Mouse (Mus musculus) midbrain, embryonic 11.5 days (tissue): ENCODE measurements around the gene Fads3. TPM values are rescaled to one million over a fixed set of nuclear protein-coding genes. Genes with fewer than 3 reads are reported as not detected.

Experiments
- ATAC-seq: fragments of 200-750 bp; cut with Nextera tagmentation; 2 replicates; pipeline ENCODE4 v1.8.0; 2017; ENCODE audit warnings: moderate TSS enrichment, moderate library complexity; ENCODE audit not compliant: low FRiP score
- DNase-seq: peaks from one replicate; pipeline ENCODE4 v3.0.0; 2015; ENCODE audit warnings: low spot score; ENCODE audit errors: missing footprints
- H3K27ac ChIP-seq: fragments of 300-500 bp; sonication (generic); 2 replicates; pipeline ENCODE4 v1.5.1; 2014; ENCODE audit warnings: low read depth, low read length
- H3K27me3 ChIP-seq: fragments of 300-500 bp; sonication (generic); 2 replicates; pipeline ENCODE4 v1.6.1; 2014; ENCODE audit warnings: mild to moderate bottlenecking, low read length, moderate library complexity, mixed read lengths; ENCODE audit not compliant: control insufficient read depth, insufficient read depth
- H3K36me3 ChIP-seq: fragments of 300-500 bp; sonication (generic); 2 replicates; pipeline ENCODE4 v1.6.1; 2014; ENCODE audit warnings: mild to moderate bottlenecking, low read length, moderate library complexity, mixed read lengths; ENCODE audit not compliant: control insufficient read depth, insufficient read depth
- H3K4me1 ChIP-seq: fragments of 300-500 bp; sonication (generic); 2 replicates; pipeline ENCODE4 v1.6.1; 2014; ENCODE audit warnings: low read length; ENCODE audit not compliant: control insufficient read depth, insufficient read depth
- H3K4me2 ChIP-seq: fragments of 300-500 bp; sonication (generic); 2 replicates; pipeline ENCODE4 v1.6.1; 2014; ENCODE audit warnings: mild to moderate bottlenecking, moderate library complexity
- H3K4me3 ChIP-seq: fragments of 300-500 bp; sonication (generic); 2 replicates; pipeline ENCODE4 v1.5.1; 2014; ENCODE audit warnings: low read depth, low read length
- H3K9ac ChIP-seq: fragments of 300-500 bp; sonication (generic); 2 replicates; pipeline ENCODE4 v1.6.1; 2014; ENCODE audit warnings: low read length
- H3K9me3 ChIP-seq: fragments of 300-500 bp; sonication (generic); 2 replicates; pipeline ENCODE4 v1.6.1; 2016; ENCODE audit warnings: low read length; ENCODE audit not compliant: control insufficient read depth
- WGBS: fragments of 180-500 bp; shearing (Covaris S2); extraction: QIAGEN DNeasy Blood & Tissue Kit; methylation state at CpG from one replicate; pipeline ENCODE4 v1.1.7; 2014; 5-methylcytosine and 5-hydroxymethylcytosine counted together
- polyA plus RNA-seq: library from polyadenylated mRNA; unstranded; fragments of >200 nt; fragmentation: Nextera tagmentation; extraction: Ambion mirVana; gene quantifications from 2 replicates; pipeline ENCODE4 v1.2.1, GENCODE M21; 2014

Gene Fads3
- polyA plus RNA-seq, 1 experiment from 2014 or later = 5.0 TPM

DNA sequence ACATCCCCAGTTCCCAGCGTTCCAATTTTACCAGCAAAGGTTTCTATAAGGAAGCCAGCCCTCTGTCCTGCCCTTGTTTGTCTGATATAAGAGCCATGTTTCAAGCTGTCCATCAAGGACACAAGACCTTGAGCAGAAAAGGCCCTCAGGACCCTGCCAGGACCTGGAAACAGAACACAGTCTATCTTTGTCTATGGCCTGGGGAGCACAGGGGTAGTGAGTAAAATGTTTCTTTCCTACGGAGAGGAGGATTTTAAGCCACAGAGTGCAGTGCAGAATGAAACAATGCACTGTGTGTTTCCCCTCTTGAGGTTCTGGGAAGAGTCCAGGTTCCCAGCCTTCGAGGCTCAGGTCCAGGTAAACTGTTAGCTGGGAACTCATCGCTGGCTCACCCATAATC, 45.6 kb downstream of the Fads3 start:
- Histone ChIP-seq H3K4me3 (no peak overlapping the region), H3K27ac (no peak overlapping the region), H3K9ac (no peak overlapping the region), H3K4me1 (no peaks in the 10 kb centered on the region), H3K4me2 (no peak overlapping the region), H3K36me3 (peaks cover 66% of the 10 kb centered on the region), H3K27me3 (no peaks in the 10 kb centered on the region), H3K9me3 (no peaks in the 10 kb centered on the region)
- ATAC-seq (no peak), DNase-seq (no peak)
- WGBS = 92% methylated on average over 4 of the region's 4 CpGs

DNA sequence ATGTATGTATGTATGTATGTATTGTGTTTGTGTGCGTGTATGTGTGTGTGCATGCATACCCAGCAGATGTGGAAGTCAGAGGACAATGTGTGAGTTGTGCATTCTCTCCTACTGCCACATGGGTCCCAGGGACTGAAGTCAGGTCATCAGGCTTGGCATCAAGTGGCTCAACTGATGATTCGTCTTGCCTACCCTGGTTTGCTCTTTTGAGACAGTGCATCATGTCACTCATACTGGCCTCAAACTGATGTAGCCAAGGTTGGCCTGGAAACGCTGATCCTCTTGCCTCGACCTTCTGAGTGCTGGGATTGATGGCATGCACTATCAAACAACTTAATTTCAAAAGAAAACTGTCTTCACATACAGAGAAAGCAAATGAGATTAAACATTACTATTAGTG, 52.5 kb downstream of the Fads3 start:
- 86% methylated on average over 4 of the region's 4 CpGs for WGBS
- no peak overlapping the region for H3K9ac ChIP-seq
- no peak overlapping the region for H3K4me2 ChIP-seq
- no peak overlapping the region for H3K27ac ChIP-seq
- H3K27me3 ChIP-seq = no peaks in the 10 kb centered on the region
- H3K36me3 ChIP-seq = peaks cover 38% of the 10 kb centered on the region
- no peak for DNase-seq
- peaks cover 35% of the 10 kb centered on the region for H3K4me1 ChIP-seq
- no peaks in the 10 kb centered on the region for H3K9me3 ChIP-seq
- ATAC-seq = no peak
- no peak overlapping the region for H3K4me3 ChIP-seq

DNA sequence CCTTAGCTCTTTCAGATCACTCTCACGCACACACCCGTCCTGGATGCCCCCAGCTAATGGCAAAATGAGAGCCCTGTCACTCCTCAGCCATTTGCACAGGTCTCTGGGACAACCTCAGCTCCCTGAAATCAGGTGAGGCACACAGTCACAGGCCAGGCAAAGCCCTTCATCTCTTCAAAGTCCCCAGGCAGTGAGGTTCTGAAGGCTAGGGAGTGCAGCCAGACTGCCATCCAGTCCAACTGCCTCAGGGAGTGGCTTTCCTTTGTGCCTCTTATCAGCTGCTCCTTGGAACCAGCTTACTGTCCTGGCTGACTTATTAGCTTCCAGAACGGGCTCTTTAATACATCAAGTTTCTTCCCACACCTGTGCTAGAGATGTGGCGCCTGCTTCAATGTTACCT, 53.3 kb downstream of the Fads3 start:
- no peaks in the 10 kb centered on the region for H3K9me3 ChIP-seq
- H3K27ac ChIP-seq = no peak overlapping the region
- no peak overlapping the region for H3K4me2 ChIP-seq
- H3K36me3 ChIP-seq = peaks cover 34% of the 10 kb centered on the region
- ATAC-seq (no peak), DNase-seq (no peak)
- H3K27me3 ChIP-seq = no peaks in the 10 kb centered on the region
- 89% methylated on average over 4 of the region's 4 CpGs for WGBS
- peaks cover 43% of the 10 kb centered on the region for H3K4me1 ChIP-seq
- peak overlapping the region; percentile 1; the same call in 1 of the 2 replicates for H3K9ac ChIP-seq
- no peak overlapping the region for H3K4me3 ChIP-seq

DNA sequence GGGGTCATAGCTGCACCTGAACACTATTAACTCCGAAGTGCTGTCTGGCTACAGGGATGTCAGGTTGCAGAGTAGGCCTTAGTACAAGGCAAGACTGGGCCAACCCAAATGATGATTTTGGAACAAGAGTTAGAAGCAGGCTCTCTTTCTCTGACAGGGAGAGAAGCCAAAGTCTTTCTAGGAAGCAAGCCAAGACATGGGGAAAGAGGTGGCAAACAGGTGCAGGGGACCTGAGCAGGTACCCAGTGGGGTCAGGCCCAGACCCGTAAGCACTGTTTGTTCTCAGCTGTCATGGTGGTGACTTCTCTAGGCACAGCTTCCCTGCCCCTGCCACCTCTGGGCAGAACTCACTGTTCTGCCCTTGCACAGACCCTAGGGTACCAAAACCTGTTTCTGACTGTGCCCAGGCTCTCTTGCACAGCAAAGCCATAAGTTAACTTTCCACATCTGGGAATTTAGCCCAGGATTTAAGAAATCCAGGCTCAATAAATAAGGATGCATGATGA, 55.1 kb downstream of the Fads3 start:
- Histone ChIP-seq H3K4me2 (no peak overlapping the region), H3K27ac (no peak overlapping the region), H3K4me3 (no peak overlapping the region), H3K4me1 (peaks cover 44% of the 10 kb centered on the region), H3K27me3 (no peaks in the 10 kb centered on the region), H3K9ac (0 out of 2 replicates have a peak overlapping the region, but pooled peaks have one; percentile 36), H3K36me3 (peaks cover 21% of the 10 kb centered on the region), H3K9me3 (no peaks in the 10 kb centered on the region)
- ATAC-seq (no peak), DNase-seq (no peak)
- 94% methylated on average over 2 of the region's 2 CpGs for WGBS

DNA sequence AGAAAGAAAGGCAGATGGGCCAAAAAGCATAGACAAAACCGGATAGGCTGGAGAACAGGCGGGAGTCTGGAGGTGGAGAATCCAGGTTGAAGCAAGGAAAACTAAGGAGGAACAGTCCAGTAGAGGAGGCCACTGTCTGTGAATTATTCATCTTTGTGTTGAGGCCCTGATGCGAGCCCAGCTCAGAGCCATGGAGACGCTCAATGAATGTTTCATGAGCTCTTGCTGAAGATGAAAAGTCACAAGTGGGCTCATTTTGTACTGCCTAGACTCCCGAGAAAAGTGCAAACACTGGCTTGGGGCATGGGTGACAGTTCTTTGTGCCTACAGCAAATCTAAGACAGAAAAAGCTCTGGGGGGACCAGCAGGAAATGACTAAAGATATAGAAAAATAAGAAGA, 56.5 kb downstream of the Fads3 start:
- Histone ChIP-seq H3K4me2 (peak overlapping the region; percentile 91), H3K9ac (peak overlapping the region; percentile 40; the same call in 1 of the 2 replicates)
- DNase-seq = no peak

DNA sequence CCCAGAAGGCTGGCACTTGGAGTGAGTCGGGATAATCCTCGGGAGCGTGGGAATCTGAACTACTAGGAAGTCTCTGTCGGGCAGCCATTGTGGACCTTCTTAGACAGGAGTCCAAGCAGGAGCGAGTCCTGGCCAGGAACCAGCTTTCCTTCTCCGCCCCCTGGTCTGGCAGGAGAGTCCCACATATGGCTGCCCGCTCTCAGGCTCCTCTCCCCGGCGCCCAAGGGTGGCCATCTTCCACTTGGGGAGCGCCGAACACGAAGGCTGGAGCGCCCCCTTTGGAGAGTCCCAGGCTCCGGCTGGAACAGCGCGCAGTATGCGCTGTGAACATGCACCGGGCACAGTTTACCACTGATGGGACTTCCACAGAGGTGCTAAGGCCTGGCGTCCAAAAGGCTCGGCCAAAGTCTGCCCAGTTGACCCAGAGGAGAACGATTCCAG, 59.3 kb downstream of the Fads3 start:
- Histone ChIP-seq H3K4me3 (peak overlapping the region; percentile 80), H3K4me2 (peak overlapping the region; percentile 91), H3K9me3 (no peaks in the 10 kb centered on the region), H3K27ac (peak overlapping the region; percentile 97), H3K36me3 (peaks cover 5% of the 10 kb centered on the region; the same call in 1 of the 2 replicates), H3K27me3 (no peaks in the 10 kb centered on the region), H3K9ac (peak overlapping the region; percentile 93), H3K4me1 (peaks cover 46% of the 10 kb centered on the region)
- DNase-seq (peak; percentile 98), ATAC-seq (peak; percentile 39)
- WGBS = under 1% methylated on average over 21 of the region's 21 CpGs

More for the DNA sequence above, 56.5 kb downstream of the Fads3 start:
- ATAC-seq = no peak
- peaks cover 52% of the 10 kb centered on the region for H3K4me1 ChIP-seq
- H3K27me3 ChIP-seq = no peaks in the 10 kb centered on the region
- peak overlapping the region; percentile 80; the same call in 1 of the 2 replicates for H3K4me3 ChIP-seq
- H3K27ac ChIP-seq = peak overlapping the region; percentile 78
- no peaks in the 10 kb centered on the region for H3K9me3 ChIP-seq
- 41% methylated on average over 5 of the region's 5 CpGs for WGBS
- H3K36me3 ChIP-seq = peaks cover 16% of the 10 kb centered on the region

DNA sequence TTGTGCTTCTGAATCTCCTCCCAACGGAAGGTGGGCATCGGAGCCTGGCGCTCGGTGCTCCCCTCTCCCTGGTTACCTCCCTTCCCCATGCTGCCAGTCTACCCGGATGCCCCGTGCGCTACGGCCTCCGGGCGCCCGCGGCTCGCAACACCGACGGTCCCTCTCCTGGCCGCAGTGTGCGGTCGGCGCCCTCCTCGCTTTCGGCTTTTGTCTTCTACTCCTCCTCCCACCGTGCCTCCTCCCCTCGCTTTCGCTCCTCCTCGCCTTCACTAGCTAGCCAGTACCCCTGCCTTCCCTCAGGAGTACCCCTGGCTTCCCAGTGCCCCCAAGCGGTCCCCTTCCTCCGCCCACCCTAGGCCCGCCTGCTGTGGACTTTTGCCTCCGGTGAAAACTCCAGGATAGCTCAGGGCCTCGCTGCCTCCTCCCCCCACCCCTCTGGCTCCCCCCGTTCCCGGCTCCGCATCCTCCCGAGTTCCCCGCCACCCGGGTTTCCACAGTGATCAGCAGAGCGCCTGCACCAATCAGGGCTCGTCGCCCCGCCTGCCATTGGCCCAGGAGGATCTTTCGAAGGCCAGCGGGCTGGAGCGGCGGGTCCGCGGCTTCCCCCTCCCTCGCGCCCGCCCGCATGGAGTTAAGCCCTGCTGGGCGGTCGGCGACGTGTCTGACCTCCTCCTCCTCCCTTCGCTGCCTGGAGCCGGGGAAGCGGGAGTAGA, 60.1 kb downstream of the Fads3 start, which contains the start of gene Fads2:
Fads2 (minus strand) TSS at position 406 of the 713 bp plus-strand sequence.
- no peaks in the 10 kb centered on the region for H3K27me3 ChIP-seq
- WGBS = under 1% methylated on average over 52 of the region's 57 CpGs
- peak within 1 kb of the TSS; percentile 91 for H3K4me2 ChIP-seq
- DNase-seq = peak; percentile 99
- H3K9me3 ChIP-seq = no peaks in the 10 kb centered on the region
- H3K27ac ChIP-seq = peak within 1 kb of the TSS; percentile 97
- peaks cover 40% of the 10 kb centered on the region for H3K4me1 ChIP-seq
- peaks cover under 1% of the 10 kb centered on the region; the same call in 1 of the 2 replicates for H3K36me3 ChIP-seq
- H3K9ac ChIP-seq = peak within 1 kb of the TSS; percentile 93
- peak; percentile 96 for ATAC-seq
- peak within 1 kb of the TSS; percentile 80 for H3K4me3 ChIP-seq

DNA sequence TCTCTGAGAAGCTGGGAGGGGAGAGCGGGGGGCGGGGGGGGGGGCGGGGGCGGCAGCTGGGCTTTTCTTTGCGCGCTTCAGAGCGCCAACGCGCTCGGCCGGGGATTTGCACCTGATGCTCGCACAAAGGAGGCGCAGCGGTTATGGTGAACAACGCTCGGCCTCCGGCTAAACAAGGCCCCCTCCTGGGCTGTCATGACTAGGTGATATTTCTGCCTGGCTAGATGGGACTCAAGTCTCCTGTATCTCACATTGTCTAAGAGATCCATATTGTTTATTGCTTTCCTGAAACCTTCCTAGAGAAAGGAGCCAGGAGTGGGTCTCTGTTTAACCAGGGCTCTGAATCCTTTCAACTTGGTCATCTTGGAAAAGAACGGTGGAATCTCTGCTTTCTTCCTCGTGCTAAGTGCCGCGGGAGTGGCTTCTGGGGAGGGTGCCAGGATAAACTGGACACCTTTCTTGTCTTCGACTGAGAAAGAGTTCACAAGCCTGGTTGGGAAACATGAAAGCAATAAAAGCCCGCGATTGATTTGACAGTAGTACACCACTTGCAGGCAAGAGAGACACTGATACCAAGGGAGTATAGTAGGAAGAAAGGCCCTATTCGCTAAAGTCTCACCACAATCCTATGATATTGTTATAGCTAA, 60.8 kb downstream of the Fads3 start:
- ATAC-seq (no peak), DNase-seq (peak; percentile 97)
- H3K27ac ChIP-seq = peak overlapping the region; percentile 97
- H3K4me1 ChIP-seq = peaks cover 34% of the 10 kb centered on the region
- H3K4me2 ChIP-seq = peak overlapping the region; percentile 91
- H3K9ac ChIP-seq = peak overlapping the region; percentile 67
- no peaks in the 10 kb centered on the region for H3K36me3 ChIP-seq
- H3K4me3 ChIP-seq = peak overlapping the region; percentile 80
- WGBS = 4% methylated on average over 21 of the region's 25 CpGs
- no peaks in the 10 kb centered on the region for H3K9me3 ChIP-seq
- no peaks in the 10 kb centered on the region for H3K27me3 ChIP-seq

DNA sequence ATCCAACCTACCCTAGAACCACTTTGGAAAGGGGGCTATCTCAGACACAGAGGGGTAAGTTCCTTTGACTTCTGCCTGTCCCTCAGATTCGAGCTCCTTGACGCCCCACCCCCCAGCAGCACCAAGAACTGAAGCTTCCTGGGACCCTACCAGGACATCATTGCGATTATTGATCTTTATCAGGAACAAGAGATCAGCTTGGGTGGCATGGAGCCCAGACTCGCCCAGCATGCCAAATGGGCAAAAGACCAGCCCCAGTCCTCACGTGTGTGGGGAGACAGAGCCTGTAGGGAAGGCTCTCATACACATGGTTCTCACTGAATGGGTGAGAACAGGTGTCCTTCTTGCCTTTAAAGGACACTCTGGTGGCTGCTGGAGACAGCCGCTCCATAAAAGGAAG, 62.9 kb downstream of the Fads3 start:
- 92% methylated on average over 6 of the region's 6 CpGs for WGBS
- Histone ChIP-seq H3K4me2 (no peak overlapping the region), H3K9ac (no peak overlapping the region), H3K27me3 (no peaks in the 10 kb centered on the region), H3K4me1 (peaks cover 14% of the 10 kb centered on the region), H3K36me3 (no peaks in the 10 kb centered on the region), H3K4me3 (no peak overlapping the region), H3K9me3 (no peaks in the 10 kb centered on the region), H3K27ac (no peak overlapping the region; the same call in 1 of the 2 replicates)
- ATAC-seq (no peak), DNase-seq (peak; percentile 54)
